Mouse (Mus musculus) right cerebral cortex, postnatal 10 days (tissue): ENCODE data around the gene Txn1.

Source experiments
- DNase-seq, 2 experiments: peaks; one replicate each; pipeline ENCODE4 v3.0.0; 2021; ENCODE audit warnings: low spot score in 2 of 2

Txn1 gene

GRCm38 (mm10) chr4:57942892-57943291 lies 13.3 kb downstream of the Txn1 start:
- DNase-seq = no peak

GRCm38 (mm10) chr4:57940631-57941030 lies 15.6 kb downstream of the Txn1 start:
- no peak for DNase-seq

- no peak for DNase-seq
Observed at GRCm38 (mm10) chr4:57937292-57937691, 18.9 kb downstream of the Txn1 start.

- DNase-seq = no peak
Observed at GRCm38 (mm10) chr4:57934181-57934580, 22.0 kb downstream of the Txn1 start.

GRCm38 (mm10) chr4:57930559-57931170 lies 25.5 kb downstream of the Txn1 start:
- no peak for DNase-seq

GRCm38 (mm10) chr4:57927464-57928205 lies 28.6 kb downstream of the Txn1 start:
- no peak for DNase-seq

GRCm38 (mm10) chr4:57924556-57925071 lies 31.6 kb downstream of the Txn1 start:
- DNase-seq = no peak

GRCm38 (mm10) chr4:57922171-57922570 lies 34.0 kb downstream of the Txn1 start:
- no peak for DNase-seq

- no peak for DNase-seq
Observed at GRCm38 (mm10) chr4:57920522-57920921, 35.7 kb downstream of the Txn1 start.

- DNase-seq = no peak
Observed at GRCm38 (mm10) chr4:57919494-57920423, 36.5 kb downstream of the Txn1 start.

- no peak for DNase-seq
Observed at GRCm38 (mm10) chr4:57916711-57917110, 39.5 kb downstream of the Txn1 start.

- DNase-seq = no peak
Observed at GRCm38 (mm10) chr4:57916201-57916661, 40.0 kb downstream of the Txn1 start, which contains the start of gene D630039A03Rik. Gene D630039A03Rik (minus strand): TSS chr4:57916297.

- peak; percentile 55 to 70 for DNase-seq
Observed at GRCm38 (mm10) chr4:57915216-57915965, 40.8 kb downstream of the Txn1 start.

- no peak for DNase-seq
Observed at GRCm38 (mm10) chr4:57914193-57915190, 41.7 kb downstream of the Txn1 start.

GRCm38 (mm10) chr4:57913021-57913420 lies 43.2 kb downstream of the Txn1 start:
- no peak for DNase-seq

GRCm38 (mm10) chr4:57908860-57909259 lies 47.4 kb downstream of the Txn1 start:
- DNase-seq = no peak

- DNase-seq = no peak
Observed at GRCm38 (mm10) chr4:57906708-57907107, 49.5 kb downstream of the Txn1 start.

- DNase-seq = no peak
Observed at GRCm38 (mm10) chr4:57904638-57905037, 51.6 kb downstream of the Txn1 start.

GRCm38 (mm10) chr4:57904211-57904610 lies 52.0 kb downstream of the Txn1 start:
- peak; percentile 58 to 77 for DNase-seq

GRCm38 (mm10) chr4:57902619-57903018 lies 53.6 kb downstream of the Txn1 start:
- DNase-seq = no peak
